ENCODE assay signal across 22 mouse cellular contexts in genomic region chr5:77073794-77074193, GRCm38 (mm10). TPM values are rescaled to one million over a fixed set of nuclear protein-coding genes. Genes with fewer than 3 reads are reported as not detected.
DNase-seq lines count a peak whose midpoint lies in the region; ATAC-seq and TF ChIP-seq lines count a peak whose summit lies in the region.
"Had no signal": no experiment of that assay in that cellular context is flagged by ENCODE, and none has a peak within 500 bp of the region (broad histone marks: within the 10 kb centered on the region; RNA-seq: fewer than 3 reads in every experiment).

No protein-coding gene starts in this region.

- WGBS in heart, embryonic 12.5 days: 56% methylated on average over 8 of the region's 8 CpGs
- 39% methylated on average over 8 of the region's 8 CpGs for WGBS in heart, postnatal 0 days

- peaks cover 6% of the 10 kb centered on the region; the same call in 1 of the 2 replicates for H3K4me1 ChIP-seq in heart, embryonic 12.5 days (replicated peaks)
- H3K4me1 ChIP-seq in heart, postnatal 0 days (ENCODE audit: control insufficient read depth, insufficient read depth): peaks cover 24% of the 10 kb centered on the region
- H3K4me1 ChIP-seq: embryonic facial prominence, embryonic 10.5 days; embryonic facial prominence, embryonic 12.5 days; forebrain, embryonic 13.5 days; forebrain, embryonic 15.5 days had no signal

- H3K4me3 ChIP-seq in heart, embryonic 12.5 days: no peak overlapping the region
- H3K4me3 ChIP-seq in heart, postnatal 0 days (ENCODE audit: low read depth, low read length): no peak overlapping the region
- H3K4me3 ChIP-seq: embryonic facial prominence, embryonic 10.5 days; embryonic facial prominence, embryonic 12.5 days; forebrain, embryonic 13.5 days; forebrain, embryonic 15.5 days had no signal

- H3K9ac ChIP-seq in heart, embryonic 12.5 days: no peak overlapping the region
- no peak overlapping the region for H3K9ac ChIP-seq in heart, postnatal 0 days (replicated peaks; ENCODE audit: low read depth, low read length)
- H3K9ac ChIP-seq: embryonic facial prominence, embryonic 12.5 days; forebrain, embryonic 13.5 days; forebrain, embryonic 15.5 days; forebrain, postnatal 0 days had no signal

- no peak for TF ChIP-seq CTCF in heart, postnatal 0 days (IDR thresholded peaks at IDR 0.05; ENCODE audit: low read depth)

- H3K27me3 ChIP-seq in heart, embryonic 12.5 days (replicated peaks): no peaks in the 10 kb centered on the region
- no peaks in the 10 kb centered on the region for H3K27me3 ChIP-seq in heart, postnatal 0 days (ENCODE audit: control insufficient read depth, insufficient read depth, low read length)
- H3K27me3 ChIP-seq: embryonic facial prominence, embryonic 12.5 days; forebrain, embryonic 13.5 days; forebrain, embryonic 15.5 days had no signal

- DNase-seq in heart, adult 8-10 months (ENCODE audit: low spot score): no peak
- no peak for DNase-seq in heart, postnatal 0 days (ENCODE audit: low spot score)
- no peak for DNase-seq in heart, postnatal 25 days (ENCODE audit: low spot score)
- no peak for DNase-seq in testis, postnatal 14 days (ENCODE audit: low spot score)
- DNase-seq: adrenal gland, adult 8-10 months; adrenal gland, postnatal 14 days; adrenal gland, postnatal 36 days; cerebellum, adult 11-12 months; cerebellum, adult 2 months; cerebellum, adult 9-10 months; cerebellum, postnatal 25 days; forebrain, postnatal 0 days had no signal

- no peak overlapping the region for H3K27ac ChIP-seq in heart, embryonic 12.5 days (ENCODE audit: poor library complexity, severe bottlenecking)
- 0 out of 2 replicates have a peak overlapping the region, but pooled peaks have one; percentile 9 for H3K27ac ChIP-seq in heart, postnatal 0 days (ENCODE audit: low read depth)
- H3K27ac ChIP-seq: embryonic facial prominence, embryonic 10.5 days; embryonic facial prominence, embryonic 12.5 days; forebrain, embryonic 13.5 days; forebrain, embryonic 15.5 days had no signal

- H3K9me3 ChIP-seq in heart, embryonic 12.5 days (replicated peaks): 0 out of 2 replicates have a peak, but pooled peaks cover 5% of the 10 kb centered on the region
- 0 out of 2 replicates have a peak, but pooled peaks cover 4% of the 10 kb centered on the region for H3K9me3 ChIP-seq in heart, postnatal 0 days (replicated peaks; ENCODE audit: control insufficient read depth, low read length)
- H3K9me3 ChIP-seq: embryonic facial prominence, embryonic 10.5 days; embryonic facial prominence, embryonic 12.5 days; forebrain, embryonic 13.5 days; forebrain, embryonic 15.5 days had no signal

- no peak for TF ChIP-seq EP300 in heart, postnatal 0 days (IDR thresholded peaks at IDR 0.05; ENCODE audit: low read depth)

- H3K36me3 ChIP-seq in heart, embryonic 12.5 days: no peaks in the 10 kb centered on the region
- H3K36me3 ChIP-seq in heart, postnatal 0 days (replicated peaks; ENCODE audit: control insufficient read depth, insufficient read depth, low read length): no peaks in the 10 kb centered on the region
- H3K36me3 ChIP-seq: embryonic facial prominence, embryonic 10.5 days; embryonic facial prominence, embryonic 12.5 days; forebrain, embryonic 15.5 days had no signal

- 0 out of 2 replicates have a peak overlapping the region, but pooled peaks have one; percentile 11 for H3K4me2 ChIP-seq in heart, embryonic 12.5 days
- peak overlapping the region; percentile 34 for H3K4me2 ChIP-seq in heart, postnatal 0 days (ENCODE audit: low read depth, low read length)
- H3K4me2 ChIP-seq: embryonic facial prominence, embryonic 12.5 days; forebrain, embryonic 13.5 days; forebrain, embryonic 15.5 days had no signal

- intact Hi-C loops in heart, postnatal 25 days (cut with DNase I): no loop called here

- no peak for ATAC-seq in heart, embryonic 12.5 days (ENCODE audit: insufficient number of reproducible peaks, low FRiP score)
- 0 out of 2 replicates have a peak, but pooled peaks have one; percentile 30 for ATAC-seq in heart, postnatal 0 days (ENCODE audit: insufficient read depth, low read depth)
- ATAC-seq: activated CD4-positive, CD25-positive, alpha-beta regulatory T cell, adult 4 months; forebrain, embryonic 13.5 days; forebrain, embryonic 15.5 days; forebrain, postnatal 0 days; Patski had no signal

RNA-seq across cellular contexts. Expression of gene Hopx, which starts 41.1 kb away (rescaled TPM):
- 14.4 and 14.6 TPM in 2 replicates for polyA plus RNA-seq in heart, embryonic 12.5 days (2016; fragmentation: Nextera tagmentation; extraction: Ambion mirVana)
- 100 to 1,000 TPM; 354 to 475 (median 429) TPM for total RNA-seq in heart, adult 8-10 months (2022)
- total RNA-seq in heart, postnatal 0 days (2014; rRNA removed; ENCODE audit: low replicate concordance): 510 and 558 TPM in 2 replicates
- polyA plus RNA-seq in heart, postnatal 0 days (2015; fragmentation: Nextera tagmentation; extraction: Ambion mirVana): 41.0 and 42.6 TPM in 2 replicates
- total RNA-seq in heart, postnatal 25 days (2021): 100 to 1,000 TPM; 402 to 442 TPM
- polyA plus RNA-seq: Patski had no signal

RNA-seq across cellular contexts. Expression of gene Thegl, which starts 58.0 kb away (rescaled TPM):
- 0.12 TPM in 1 of 2 replicates, not detected in the other for polyA plus RNA-seq in heart, embryonic 12.5 days (2016; fragmentation: Nextera tagmentation; extraction: Ambion mirVana)
- total RNA-seq in heart, adult 8-10 months (2022): not detected
- total RNA-seq in heart, postnatal 0 days (2014; rRNA removed; ENCODE audit: low replicate concordance): not detected in 2 replicates
- not detected in 2 replicates for polyA plus RNA-seq in heart, postnatal 0 days (2015; fragmentation: Nextera tagmentation; extraction: Ambion mirVana)
- not detected for total RNA-seq in heart, postnatal 25 days (2021)
- total RNA-seq: adrenal gland, adult 18-20 months; adrenal gland, postnatal 14 days; adrenal gland, postnatal 36 days; ES-E14 had no signal
- polyA plus RNA-seq: activated CD4-positive, CD25-positive, alpha-beta regulatory T cell, adult 4 months; C2C12; embryonic facial prominence, embryonic 10.5 days; embryonic facial prominence, embryonic 12.5 days; Patski had no signal
